Mouse (Mus musculus) embryonic facial prominence, embryonic 11.5 days (tissue): ENCODE results near the gene Mak. TPM values are rescaled to one million over a fixed set of nuclear protein-coding genes. Genes with fewer than 3 reads are reported as not detected.
A peak's percentile ranks its signal among the peaks of the same experiment; 100 is the strongest.

Source experiments
- ATAC-seq: fragments of 200-750 bp; cut with Nextera tagmentation; replicated peaks from 2 replicates; pipeline ENCODE4 v1.8.0; 2017; ENCODE audit warnings: low read depth; ENCODE audit not compliant: insufficient number of reproducible peaks, low FRiP score, low TSS enrichment
- DNase-seq: peaks from one replicate; pipeline ENCODE4 v3.0.0-alpha.2; 2015; ENCODE audit warnings: low spot score
- H3K27ac ChIP-seq: fragments of 300-500 bp; sonication (generic); replicated peaks from 2 replicates; pipeline ENCODE4 v1.5.1; 2014; ENCODE audit warnings: mild to moderate bottlenecking, low read depth, low read length, control low read depth
- H3K27me3 ChIP-seq: fragments of 300-500 bp; sonication (generic); 2 replicates; pipeline ENCODE4 v1.6.1; 2014; ENCODE audit warnings: mild to moderate bottlenecking, low read length, moderate library complexity, mixed read lengths; ENCODE audit not compliant: control insufficient read depth, insufficient read depth
- H3K36me3 ChIP-seq: fragments of 300-500 bp; sonication (generic); replicated peaks from 2 replicates; pipeline ENCODE4 v1.6.1; 2014; ENCODE audit warnings: low read depth, mild to moderate bottlenecking, low read length, moderate library complexity, mixed read lengths; ENCODE audit not compliant: control insufficient read depth, insufficient read depth
- H3K4me1 ChIP-seq: fragments of 300-500 bp; sonication (generic); 2 replicates; pipeline ENCODE4 v1.6.1; 2014; ENCODE audit warnings: low read length, mixed read lengths; ENCODE audit not compliant: control insufficient read depth, insufficient read depth
- H3K4me2 ChIP-seq: fragments of 300-500 bp; sonication (generic); 2 replicates; pipeline ENCODE4 v1.6.1; 2014; ENCODE audit warnings: low read depth, mild to moderate bottlenecking, control low read depth, low read length, moderate library complexity
- H3K4me3 ChIP-seq: fragments of 300-500 bp; sonication (generic); 2 replicates; pipeline ENCODE4 v1.5.1; 2014; ENCODE audit warnings: low read depth, low read length, control low read depth
- H3K9ac ChIP-seq: fragments of 300-500 bp; sonication (generic); replicated peaks from 2 replicates; pipeline ENCODE4 v1.6.1; 2014; ENCODE audit warnings: mild to moderate bottlenecking, control low read depth, low read length
- H3K9me3 ChIP-seq: fragments of 300-500 bp; sonication (generic); replicated peaks from 2 replicates; pipeline ENCODE4 v1.6.1; 2016; ENCODE audit warnings: mild to moderate bottlenecking, low read length, inconsistent platforms, mixed read lengths; ENCODE audit not compliant: control insufficient read depth
- WGBS: fragments of 180-500 bp; shearing (Covaris S2); extraction: QIAGEN DNeasy Blood & Tissue Kit; methylation state at CpG from one replicate; pipeline ENCODE4 v1.1.7; 2014; 5-methylcytosine and 5-hydroxymethylcytosine counted together
- polyA plus RNA-seq: library from polyadenylated mRNA; unstranded; fragments of >200 nt; fragmentation: Nextera tagmentation; extraction: Ambion mirVana; gene quantifications from 2 replicates; pipeline ENCODE4 v1.2.1, GENCODE M21; 2014

Gene Mak
- polyA plus RNA-seq, 1 experiment from 2014 or later = 0.94 TPM

DNA sequence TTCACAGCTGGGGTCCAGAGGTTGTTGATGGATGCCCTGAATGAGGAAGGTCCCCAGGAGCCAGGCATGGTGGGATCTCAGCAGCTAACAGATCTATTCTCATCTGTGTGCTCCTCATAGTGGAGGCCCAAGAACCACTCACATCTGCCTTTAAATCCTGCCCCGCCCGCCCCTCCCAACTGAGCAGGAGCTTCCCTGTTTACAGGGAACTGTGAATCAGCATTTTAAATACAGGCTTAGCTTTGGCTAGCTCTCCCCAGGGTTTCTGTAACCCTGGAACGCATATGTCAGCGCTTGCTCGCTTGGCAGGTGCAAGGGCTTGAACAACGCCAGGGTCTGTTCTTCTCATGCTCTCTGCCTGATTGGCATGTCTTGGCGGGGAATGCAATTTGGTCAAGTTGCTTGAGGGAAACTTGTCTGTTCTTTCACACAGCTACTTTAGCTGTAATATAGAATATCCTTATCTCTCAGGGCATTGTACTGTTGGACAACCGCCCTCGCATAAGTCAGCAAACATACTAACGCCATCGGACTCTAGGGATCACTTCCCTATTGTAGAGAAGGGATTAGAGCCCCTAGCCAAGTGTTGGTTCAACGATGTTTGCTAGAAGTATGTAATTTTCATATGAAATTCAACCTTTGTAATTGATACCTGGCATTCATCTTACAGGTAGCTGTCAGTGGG lies 24.5 kb upstream of the Mak start:
- Histone ChIP-seq H3K4me2 (no peak overlapping the region), H3K27me3 (no peaks in the 10 kb centered on the region), H3K9ac (no peak overlapping the region), H3K27ac (no peak overlapping the region), H3K9me3 (no peaks in the 10 kb centered on the region), H3K36me3 (no peaks in the 10 kb centered on the region), H3K4me3 (no peak overlapping the region), H3K4me1 (no peaks in the 10 kb centered on the region)
- 70% methylated on average over 12 of the region's 12 CpGs for WGBS
- DNase-seq (no peak), ATAC-seq (no peak)

- Histone ChIP-seq H3K4me2 (no peak overlapping the region), H3K4me3 (no peak overlapping the region), H3K9ac (no peak overlapping the region), H3K4me1 (no peaks in the 10 kb centered on the region), H3K36me3 (no peaks in the 10 kb centered on the region), H3K9me3 (no peaks in the 10 kb centered on the region), H3K27ac (no peak overlapping the region), H3K27me3 (no peaks in the 10 kb centered on the region)
- 93% methylated on average over 2 of the region's 2 CpGs for WGBS
- ATAC-seq = no peak
- DNase-seq = no peak
Observed at GRCm38 (mm10) chr13:41100031-41100430, 20.5 kb upstream of the Mak start.

- Histone ChIP-seq H3K4me3 (no peak overlapping the region), H3K27me3 (no peaks in the 10 kb centered on the region), H3K27ac (no peak overlapping the region), H3K4me2 (no peak overlapping the region), H3K9ac (no peak overlapping the region), H3K36me3 (no peaks in the 10 kb centered on the region), H3K4me1 (no peaks in the 10 kb centered on the region), H3K9me3 (no peaks in the 10 kb centered on the region)
- no peak for ATAC-seq
- 88% methylated on average over 15 of the region's 15 CpGs for whole genome bisulfite sequencing
- no peak for DNase-seq
Observed at GRCm38 (mm10) chr13:41098325-41098724, 18.8 kb upstream of the Mak start.

DNA sequence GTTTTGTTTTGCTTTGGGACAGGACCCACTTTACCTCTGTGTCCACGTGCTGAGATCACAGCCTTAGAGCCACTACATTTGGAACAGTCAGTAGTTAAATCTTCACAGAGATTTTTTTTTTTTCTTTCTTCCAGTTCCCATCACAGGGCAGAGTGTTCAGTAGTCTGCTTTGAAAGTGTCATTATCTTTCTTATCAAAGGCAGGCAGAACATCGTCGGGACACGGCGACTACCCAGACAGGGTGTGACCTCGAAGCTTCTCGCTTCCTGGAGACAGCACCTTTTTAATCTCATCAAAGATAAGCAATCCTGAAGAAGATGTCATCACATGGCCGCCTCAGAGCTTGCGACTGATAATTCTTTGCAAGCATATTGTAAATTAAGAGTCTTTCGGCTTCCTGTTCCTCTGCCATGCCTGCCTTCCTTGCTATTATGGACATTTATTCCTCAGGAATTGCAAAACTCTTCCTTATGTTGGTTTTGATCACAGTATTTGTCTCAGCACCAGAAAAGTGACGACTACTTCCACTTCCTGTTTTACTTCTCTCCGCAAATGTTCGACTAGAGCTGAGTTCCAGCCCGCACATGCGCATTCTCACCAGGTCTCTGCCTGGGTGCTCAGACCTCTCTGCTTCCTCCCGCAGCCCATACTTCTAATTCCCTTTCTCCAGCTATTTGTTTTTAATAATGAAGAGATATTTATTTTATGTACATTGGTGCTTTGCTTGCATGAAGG lies 18.0 kb upstream of the Mak start:
- no peak overlapping the region for H3K27ac ChIP-seq
- H3K4me1 ChIP-seq = no peaks in the 10 kb centered on the region
- H3K9me3 ChIP-seq = no peaks in the 10 kb centered on the region
- H3K36me3 ChIP-seq = no peaks in the 10 kb centered on the region
- no peaks in the 10 kb centered on the region for H3K27me3 ChIP-seq
- ATAC-seq (no peak), DNase-seq (no peak)
- no peak overlapping the region for H3K4me2 ChIP-seq
- WGBS = 76% methylated on average over 16 of the region's 16 CpGs
- no peak overlapping the region for H3K9ac ChIP-seq
- H3K4me3 ChIP-seq = no peak overlapping the region

- no peak overlapping the region for H3K27ac ChIP-seq
- no peak overlapping the region for H3K9ac ChIP-seq
- H3K27me3 ChIP-seq = no peaks in the 10 kb centered on the region
- no peaks in the 10 kb centered on the region for H3K4me1 ChIP-seq
- H3K4me2 ChIP-seq = no peak overlapping the region
- 82% methylated on average over 10 of the region's 10 CpGs for WGBS
- no peak for ATAC-seq
- no peaks in the 10 kb centered on the region for H3K36me3 ChIP-seq
- no peak for DNase-seq
- H3K9me3 ChIP-seq = no peaks in the 10 kb centered on the region
- H3K4me3 ChIP-seq = no peak overlapping the region
Observed at GRCm38 (mm10) chr13:41094160-41094559, 14.7 kb upstream of the Mak start.

- H3K9me3 ChIP-seq = no peaks in the 10 kb centered on the region
- 28% methylated on average over 10 of the region's 10 CpGs for WGBS
- no peaks in the 10 kb centered on the region for H3K27me3 ChIP-seq
- H3K4me2 ChIP-seq = no peak overlapping the region
- no peaks in the 10 kb centered on the region for H3K36me3 ChIP-seq
- no peak overlapping the region for H3K27ac ChIP-seq
- ATAC-seq = no peak
- H3K9ac ChIP-seq = no peak overlapping the region
- H3K4me1 ChIP-seq = no peaks in the 10 kb centered on the region
- no peak overlapping the region for H3K4me3 ChIP-seq
- no peak for DNase-seq
Observed at GRCm38 (mm10) chr13:41091271-41091670, 11.8 kb upstream of the Mak start.

GRCm38 (mm10) chr13:41088746-41089145 lies 9.2 kb upstream of the Mak start:
- ATAC-seq (no peak), DNase-seq (no peak)
- no peaks in the 10 kb centered on the region for H3K9me3 ChIP-seq
- H3K27me3 ChIP-seq = no peaks in the 10 kb centered on the region
- no peak overlapping the region for H3K9ac ChIP-seq
- no peak overlapping the region for H3K27ac ChIP-seq
- H3K4me3 ChIP-seq = no peak overlapping the region
- no peaks in the 10 kb centered on the region for H3K36me3 ChIP-seq
- no peaks in the 10 kb centered on the region for H3K4me1 ChIP-seq
- no peak overlapping the region for H3K4me2 ChIP-seq

- no peak overlapping the region for H3K27ac ChIP-seq
- H3K4me2 ChIP-seq = no peak overlapping the region
- no peak overlapping the region for H3K9ac ChIP-seq
- no peaks in the 10 kb centered on the region for H3K36me3 ChIP-seq
- H3K4me1 ChIP-seq = no peaks in the 10 kb centered on the region
- no peak for ATAC-seq
- 20% methylated on average over 2 of the region's 2 CpGs for WGBS
- H3K27me3 ChIP-seq = no peaks in the 10 kb centered on the region
- no peak overlapping the region for H3K4me3 ChIP-seq
- no peaks in the 10 kb centered on the region for H3K9me3 ChIP-seq
- DNase-seq = peak; percentile 56
Observed at GRCm38 (mm10) chr13:41085140-41085539, 5.6 kb upstream of the Mak start.
